Mouse (Mus musculus): ENCODE results near the gene Eri3. TPM values are rescaled to one million over a fixed set of nuclear protein-coding genes. Genes with fewer than 3 reads are reported as not detected.

The Eri3 gene
- polyA plus RNA-seq, 1 experiment, result 201 TPM

DNA sequence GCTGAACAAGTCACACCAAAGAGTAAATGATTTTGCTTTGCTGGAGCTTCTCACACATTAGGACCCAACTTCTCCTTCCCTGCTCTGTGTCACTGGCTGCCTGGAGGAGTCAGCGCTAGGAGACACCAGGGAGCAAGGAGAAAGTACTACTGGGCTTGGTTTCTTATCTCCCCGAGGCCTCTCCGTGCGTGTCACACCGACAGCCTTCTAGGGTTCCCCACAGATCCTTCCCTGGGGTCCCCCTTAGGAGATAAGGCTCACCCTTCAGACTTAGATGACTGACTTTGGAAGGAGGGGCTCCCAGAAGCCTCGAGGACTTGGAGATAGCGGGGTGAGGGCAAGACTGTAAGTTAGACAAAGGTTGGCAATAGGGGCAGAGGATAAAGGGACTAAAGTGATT, 84.5 kb downstream of the Eri3 start:
- Histone ChIP-seq H3K4me1 (ENCODE audit: control insufficient read depth, insufficient read depth, low read length) (peaks cover 9% of the 10 kb centered on the region), H3K27ac (ENCODE audit: insufficient read depth, low read length) (no peak overlapping the region), H3K4me3 (ENCODE audit: insufficient read depth, low read length) (no peak overlapping the region)
- TF ChIP-seq CTCF (IDR thresholded peaks at IDR 0.05; ENCODE audit: extremely low read depth, insufficient read depth, low read length), result no peak

- TF ChIP-seq POLR2A (IDR thresholded peaks at IDR 0.05; ENCODE audit: extremely low read depth, insufficient read depth, low read length) (no peak), CTCF (IDR thresholded peaks at IDR 0.05; ENCODE audit: extremely low read depth, insufficient read depth, low read length) (no peak)
- Histone ChIP-seq H3K4me1 (ENCODE audit: control insufficient read depth, insufficient read depth, low read length) (peaks cover 4% of the 10 kb centered on the region; the same call in 1 of the 2 replicates), H3K27ac (ENCODE audit: insufficient read depth, low read length) (no peak overlapping the region), H3K4me3 (ENCODE audit: insufficient read depth, low read length) (no peak overlapping the region)
These were observed 86.0 kb downstream of the Eri3 start for GRCm38 (mm10) chr4:117636152-117636551.

GRCm38 (mm10) chr4:117636891-117637613, 86.9 kb downstream of the Eri3 start:
- Histone ChIP-seq H3K4me1 (ENCODE audit: control insufficient read depth, insufficient read depth, low read length) (peaks cover 4% of the 10 kb centered on the region; the same call in 1 of the 2 replicates), H3K4me3 (ENCODE audit: insufficient read depth, low read length) (no peak overlapping the region), H3K27ac (ENCODE audit: insufficient read depth, low read length) (no peak overlapping the region)
- no peak for TF ChIP-seq CTCF (IDR thresholded peaks at IDR 0.05; ENCODE audit: extremely low read depth, insufficient read depth, low read length)

DNA sequence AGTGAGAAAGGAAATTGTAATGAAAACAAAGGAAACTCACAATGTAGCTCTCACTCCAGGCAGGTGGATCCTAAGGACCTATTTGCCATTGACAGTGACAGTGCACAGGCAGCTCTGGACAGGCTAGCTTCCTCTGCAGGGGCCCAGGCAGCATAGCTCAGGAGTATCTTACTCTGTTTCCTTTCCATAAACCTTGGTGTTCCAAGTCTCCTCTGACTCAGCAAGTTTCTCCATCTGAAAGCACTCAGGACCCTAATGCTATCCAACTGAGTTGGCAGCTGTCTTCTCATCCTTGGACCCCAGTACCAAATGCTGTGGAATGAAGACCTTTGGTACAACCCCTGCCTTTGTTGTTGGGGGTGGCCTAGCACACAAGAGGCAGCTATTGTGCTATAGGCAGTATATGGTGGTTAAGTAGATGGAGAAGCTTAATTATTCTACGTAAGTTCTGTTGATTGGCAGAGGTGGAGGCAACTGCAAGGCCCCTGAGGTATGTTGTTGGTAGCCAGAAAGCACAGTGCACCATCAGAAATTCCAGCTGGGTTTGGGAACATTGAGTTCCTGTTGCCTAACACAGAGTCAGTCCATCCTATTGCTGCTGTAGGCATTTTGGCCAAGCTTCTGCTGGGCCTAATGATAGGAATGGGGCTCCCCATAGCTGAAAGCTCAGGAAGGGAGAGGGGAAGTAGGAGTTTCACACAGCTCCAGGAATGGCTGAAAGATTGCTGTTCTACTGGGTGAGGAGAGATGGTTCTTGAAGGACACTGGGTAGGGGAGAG, 90.9 kb downstream of the Eri3 start:
- no peak overlapping the region for H3K27ac ChIP-seq (ENCODE audit: insufficient read depth, low read length)
- H3K4me1 ChIP-seq (ENCODE audit: control insufficient read depth, insufficient read depth, low read length), result peaks cover 15% of the 10 kb centered on the region
- no peak for TF ChIP-seq CTCF (IDR thresholded peaks at IDR 0.05; ENCODE audit: extremely low read depth, insufficient read depth, low read length)
- TF ChIP-seq POLR2A (IDR thresholded peaks at IDR 0.05; ENCODE audit: extremely low read depth, insufficient read depth, low read length), result no peak
- no peak overlapping the region for H3K4me3 ChIP-seq (ENCODE audit: insufficient read depth, low read length)

GRCm38 (mm10) chr4:117641804-117642203, 91.6 kb downstream of the Eri3 start:
- H3K4me3 ChIP-seq (ENCODE audit: insufficient read depth, low read length), result no peak overlapping the region
- H3K4me1 ChIP-seq (ENCODE audit: control insufficient read depth, insufficient read depth, low read length), result peaks cover 15% of the 10 kb centered on the region
- TF ChIP-seq CTCF (IDR thresholded peaks at IDR 0.05; ENCODE audit: extremely low read depth, insufficient read depth, low read length) (no peak), POLR2A (IDR thresholded peaks at IDR 0.05; ENCODE audit: extremely low read depth, insufficient read depth, low read length) (no peak)
- no peak overlapping the region for H3K27ac ChIP-seq (ENCODE audit: insufficient read depth, low read length)

DNA sequence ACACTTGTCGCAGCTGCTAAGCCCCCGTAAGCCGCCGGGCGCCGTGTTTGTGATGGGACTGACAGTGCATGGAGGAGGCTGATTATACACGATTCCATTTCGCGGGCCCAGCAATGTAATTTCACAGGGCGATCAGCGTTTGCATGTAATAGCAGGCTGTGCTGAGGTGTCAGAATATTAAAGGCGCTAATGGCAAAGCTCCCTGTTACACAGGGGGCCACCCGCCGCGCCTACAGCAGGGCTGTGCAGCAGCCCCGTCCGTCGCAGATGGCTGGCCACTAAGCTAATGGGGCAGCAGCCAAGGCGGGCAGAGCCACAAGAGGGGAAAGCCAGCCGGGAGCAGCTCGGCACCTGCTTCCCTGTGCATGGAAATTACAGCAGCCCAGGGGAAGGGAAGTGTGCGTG, 94.9 kb downstream of the Eri3 start:
- no peak overlapping the region for H3K27ac ChIP-seq (ENCODE audit: insufficient read depth, low read length)
- H3K4me3 ChIP-seq (ENCODE audit: insufficient read depth, low read length), result no peak overlapping the region
- H3K4me1 ChIP-seq (ENCODE audit: control insufficient read depth, insufficient read depth, low read length), result peaks cover 16% of the 10 kb centered on the region
- no peak for TF ChIP-seq CTCF (IDR thresholded peaks at IDR 0.05; ENCODE audit: extremely low read depth, insufficient read depth, low read length)
- TF ChIP-seq POLR2A (IDR thresholded peaks at IDR 0.05; ENCODE audit: extremely low read depth, insufficient read depth, low read length), result no peak

GRCm38 (mm10) chr4:117645859-117646258, 95.7 kb downstream of the Eri3 start:
- TF ChIP-seq POLR2A (IDR thresholded peaks at IDR 0.05; ENCODE audit: extremely low read depth, insufficient read depth, low read length), result no peak
- no peak for TF ChIP-seq CTCF (IDR thresholded peaks at IDR 0.05; ENCODE audit: extremely low read depth, insufficient read depth, low read length)
- no peak overlapping the region for H3K27ac ChIP-seq (ENCODE audit: insufficient read depth, low read length)
- peaks cover 16% of the 10 kb centered on the region for H3K4me1 ChIP-seq (ENCODE audit: control insufficient read depth, insufficient read depth, low read length)
- no peak overlapping the region for H3K4me3 ChIP-seq (ENCODE audit: insufficient read depth, low read length)

DNA sequence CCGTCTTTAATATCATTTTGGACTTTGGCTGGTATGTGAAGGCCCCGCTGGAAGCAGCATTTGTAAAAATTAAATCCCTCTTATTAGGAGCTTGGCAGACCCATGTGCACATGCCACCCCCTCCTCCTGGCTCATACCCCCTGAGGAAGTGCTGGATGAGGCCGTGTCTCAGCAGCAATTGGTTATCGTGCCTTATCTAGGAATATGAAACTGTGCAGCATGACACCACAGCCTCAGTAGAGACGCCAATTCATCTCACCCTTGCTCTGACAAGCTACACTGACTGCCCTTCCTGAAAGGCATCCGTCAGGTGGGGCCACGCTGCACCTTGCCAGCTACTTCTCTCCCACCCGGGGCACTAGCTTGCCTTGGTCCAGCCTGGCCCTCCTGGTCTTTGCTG, 96.3 kb downstream of the Eri3 start:
- Histone ChIP-seq H3K4me3 (ENCODE audit: insufficient read depth, low read length) (no peak overlapping the region), H3K4me1 (ENCODE audit: control insufficient read depth, insufficient read depth, low read length) (peaks cover 16% of the 10 kb centered on the region), H3K27ac (ENCODE audit: insufficient read depth, low read length) (no peak overlapping the region)
- TF ChIP-seq POLR2A (IDR thresholded peaks at IDR 0.05; ENCODE audit: extremely low read depth, insufficient read depth, low read length), result no peak
- TF ChIP-seq CTCF (IDR thresholded peaks at IDR 0.05; ENCODE audit: extremely low read depth, insufficient read depth, low read length), result no peak

- peaks cover 16% of the 10 kb centered on the region for H3K4me1 ChIP-seq (ENCODE audit: control insufficient read depth, insufficient read depth, low read length)
- H3K27ac ChIP-seq (ENCODE audit: insufficient read depth, low read length), result no peak overlapping the region
- H3K4me3 ChIP-seq (ENCODE audit: insufficient read depth, low read length), result no peak overlapping the region
- TF ChIP-seq CTCF (IDR thresholded peaks at IDR 0.05; ENCODE audit: extremely low read depth, insufficient read depth, low read length), result no peak
- no peak for TF ChIP-seq POLR2A (IDR thresholded peaks at IDR 0.05; ENCODE audit: extremely low read depth, insufficient read depth, low read length)
These were observed 97.0 kb downstream of the Eri3 start for GRCm38 (mm10) chr4:117646926-117647755.

All from cortical plate, adult 2 months (tissue).